Mouse (Mus musculus) heart, adult 2 months (tissue): ENCODE measurements around the gene Dusp14. TPM values are rescaled to one million over a fixed set of nuclear protein-coding genes. Genes with fewer than 3 reads are reported as not detected.

Experiments
- DNase-seq, 2 experiments: peaks; one replicate each; pipeline ENCODE4 v3.0.0; 2021
- H3K27ac ChIP-seq: fragments of 200-600 bp; 2 replicates; pipeline ENCODE4 v1.8.1; 2022
- H3K27me3 ChIP-seq: fragments of 200-500 bp; 2 replicates; pipeline ENCODE4 v1.6.1; 2012; ENCODE audit warnings: mild to moderate bottlenecking, low read length, inconsistent platforms, mixed read lengths; ENCODE audit not compliant: control insufficient read depth, insufficient read depth
- H3K36me3 ChIP-seq: fragments of 200-500 bp; 2 replicates; pipeline ENCODE4 v1.6.1; 2012; ENCODE audit warnings: low read length, inconsistent platforms; ENCODE audit not compliant: control insufficient read depth, insufficient read depth
- H3K4me1 ChIP-seq: fragments of 200-500 bp; 2 replicates; pipeline ENCODE4 v1.6.1; 2011; ENCODE audit warnings: low read length; ENCODE audit not compliant: control insufficient read depth, insufficient read depth
- H3K4me3 ChIP-seq: fragments of 200-600 bp; 2 replicates; pipeline ENCODE4 v1.8.1; 2022
- H3K79me2 ChIP-seq: fragments of 200-500 bp; replicated peaks from 2 replicates; pipeline ENCODE4 v1.6.1; 2012; ENCODE audit warnings: mild to moderate bottlenecking, inconsistent platforms, low read length, moderate library complexity, mixed read lengths; ENCODE audit not compliant: control insufficient read depth, insufficient read depth
- H3K9ac ChIP-seq: fragments of 200-500 bp; 2 replicates; pipeline ENCODE4 v1.6.1; 2012; ENCODE audit warnings: low read depth, mild to moderate bottlenecking, control low read depth, inconsistent platforms, low read length, mixed read lengths
- CTCF ChIP-seq: fragments of 200-600 bp; IDR thresholded peaks from 2 replicates; pipeline ENCODE4 v1.8.1; 2022; ENCODE audit warnings: antibody characterized with exemption, mild to moderate bottlenecking, moderate library complexity
- EP300 ChIP-seq: fragments of 200-500 bp; IDR thresholded peaks from 2 replicates; pipeline ENCODE4 v1.6.1; 2011; ENCODE audit warnings: low read depth, low read length, control low read depth; ENCODE audit not compliant: insufficient read depth
- POLR2A ChIP-seq: fragments of 200-500 bp; IDR thresholded peaks from 2 replicates; pipeline ENCODE4 v1.6.1; 2011; ENCODE audit warnings: mild to moderate bottlenecking, low read depth, low read length, control low read depth; ENCODE audit not compliant: insufficient read depth
- WGBS: fragments of 180-500 bp; shearing (Covaris S2); methylation state at CpG from one replicate; pipeline ENCODE4 v1.1.7; 2018; 5-methylcytosine and 5-hydroxymethylcytosine counted together
- intact Hi-C: fragments of 180-260 bp; cut with DNase I; formaldehyde crosslinking; loops from one replicate; pipeline ENCODE4 v1.15.1; 2025
- polyA plus RNA-seq: library from polyadenylated mRNA; depleted of rRNA; stranded (reverse); fragments of >200 nt; gene quantifications from 2 replicates; pipeline ENCODE4 v1.2.3, GENCODE M21; 2012
- total RNA-seq, 2 experiments: library from RNA; stranded (reverse); gene quantifications; 2 replicates each; pipeline ENCODE4 v1.2.3; 2021

Dusp14 gene
- total and polyA plus RNA-seq, 3 experiments, result 0.34 to 3.5 (median 0.48) TPM

GRCm38 (mm10) chr11:84040621-84041020, 28.4 kb downstream of the Dusp14 start:
- Histone ChIP-seq H3K27me3 (no peaks in the 10 kb centered on the region), H3K36me3 (no peaks in the 10 kb centered on the region), H3K79me2 (no peaks in the 10 kb centered on the region), H3K4me3 (no peak overlapping the region), H3K27ac (no peak overlapping the region), H3K4me1 (no peaks in the 10 kb centered on the region), H3K9ac (no peak overlapping the region)
- DNase-seq, result no peak
- TF ChIP-seq POLR2A (no peak), CTCF (no peak), EP300 (no peak)
- intact Hi-C loops, result no loop called here
- 88% methylated on average over 6 of the region's 6 CpGs for WGBS

GRCm38 (mm10) chr11:84033671-84034070, 35.4 kb downstream of the Dusp14 start:
- 91% methylated on average over 5 of the region's 5 CpGs for WGBS
- intact Hi-C loops, result loop anchor here (5.0 kb wide), 1 partner anchor 246 kb away; no protein-coding TSS in a partner anchor
- H3K27me3 ChIP-seq, result no peaks in the 10 kb centered on the region
- H3K36me3 ChIP-seq, result no peaks in the 10 kb centered on the region
- H3K79me2 ChIP-seq, result no peaks in the 10 kb centered on the region; the same call in 1 of the 2 replicates
- H3K9ac ChIP-seq, result no peak overlapping the region
- no peak for DNase-seq
- TF ChIP-seq EP300, result no peak
- no peak overlapping the region for H3K4me3 ChIP-seq
- H3K4me1 ChIP-seq, result peaks cover 5% of the 10 kb centered on the region
- no peak overlapping the region for H3K27ac ChIP-seq

GRCm38 (mm10) chr11:84032559-84032958, 36.5 kb downstream of the Dusp14 start:
- WGBS, result 59% methylated on average over 5 of the region's 5 CpGs
- TF ChIP-seq EP300 (no peak), CTCF (no peak), POLR2A (no peak)

GRCm38 (mm10) chr11:84031971-84032370, 37.1 kb downstream of the Dusp14 start:
- Histone ChIP-seq H3K36me3 (no peaks in the 10 kb centered on the region; the same call in 1 of the 2 replicates), H3K4me3 (no peak overlapping the region), H3K27ac (no peak overlapping the region), H3K27me3 (no peaks in the 10 kb centered on the region), H3K79me2 (no peaks in the 10 kb centered on the region; the same call in 1 of the 2 replicates), H3K4me1 (peaks cover 7% of the 10 kb centered on the region), H3K9ac (no peak overlapping the region)
- WGBS, result 67% methylated on average over 9 of the region's 9 CpGs
- peak; percentile 11 to 33 for DNase-seq
- TF ChIP-seq EP300 (0 out of 2 replicates have a peak, but pooled peaks have one; percentile 20), POLR2A (no peak), CTCF (peak; percentile 83)
- intact Hi-C loops, result loop anchor here (5.0 kb wide), 1 partner anchor 245 kb away; no protein-coding TSS in a partner anchor

More at GRCm38 (mm10) chr11:84032559-84032958, 36.5 kb downstream of the Dusp14 start:
- Histone ChIP-seq H3K9ac (no peak overlapping the region), H3K4me3 (no peak overlapping the region), H3K79me2 (no peaks in the 10 kb centered on the region; the same call in 1 of the 2 replicates), H3K27ac (no peak overlapping the region), H3K27me3 (no peaks in the 10 kb centered on the region), H3K4me1 (peaks cover 5% of the 10 kb centered on the region), H3K36me3 (no peaks in the 10 kb centered on the region)
- DNase-seq, result no peak
- intact Hi-C loops, result loop anchor here (5.0 kb wide), 1 partner anchor 245 kb away; no protein-coding TSS in a partner anchor

- H3K9ac ChIP-seq, result no peak overlapping the region
- H3K4me1 ChIP-seq, result peaks cover 7% of the 10 kb centered on the region
- no peak overlapping the region for H3K4me3 ChIP-seq
- no peaks in the 10 kb centered on the region for H3K27me3 ChIP-seq
- H3K36me3 ChIP-seq, result no peaks in the 10 kb centered on the region; the same call in 1 of the 2 replicates
- 31% methylated on average over 9 of the region's 9 CpGs for WGBS
- DNase-seq, result peak; percentile 73 to 78
- peak overlapping the region; percentile 51 for H3K27ac ChIP-seq
- no peaks in the 10 kb centered on the region; the same call in 1 of the 2 replicates for H3K79me2 ChIP-seq
- intact Hi-C loops, result no loop called here
- TF ChIP-seq CTCF, result peak; percentile 48
- peak; percentile 77; the same call in 1 of the 2 replicates for TF ChIP-seq EP300
- TF ChIP-seq POLR2A, result no peak
These were observed 40.6 kb downstream of the Dusp14 start for GRCm38 (mm10) chr11:84028271-84029028.

GRCm38 (mm10) chr11:84027231-84027630, 41.8 kb downstream of the Dusp14 start:
- Histone ChIP-seq H3K79me2 (no peaks in the 10 kb centered on the region; the same call in 1 of the 2 replicates), H3K27me3 (no peaks in the 10 kb centered on the region), H3K36me3 (no peaks in the 10 kb centered on the region; the same call in 1 of the 2 replicates), H3K4me3 (no peak overlapping the region), H3K9ac (no peak overlapping the region), H3K27ac (no peak overlapping the region), H3K4me1 (peaks cover 7% of the 10 kb centered on the region)
- TF ChIP-seq EP300 (no peak), CTCF (no peak), POLR2A (no peak)
- intact Hi-C loops, result no loop called here
- WGBS, result 84% methylated on average over 5 of the region's 5 CpGs
- no peak for DNase-seq
